Mouse (Mus musculus) brown adipose tissue, adult 24 weeks (tissue): ENCODE measurements around the gene Mettl15. TPM values are rescaled to one million over a fixed set of nuclear protein-coding genes. Genes with fewer than 3 reads are reported as not detected.

Experiments
- H3K27ac ChIP-seq: fragments of 200-500 bp; replicated peaks from 2 replicates; pipeline ENCODE4 v1.5.1; 2012; ENCODE audit warnings: low read depth, mild to moderate bottlenecking, low read length
- H3K4me1 ChIP-seq: fragments of 200-500 bp; 2 replicates; pipeline ENCODE4 v1.6.1; 2012; ENCODE audit warnings: low read length, mixed read lengths; ENCODE audit not compliant: control insufficient read depth, insufficient read depth, insufficient read length
- H3K4me3 ChIP-seq: fragments of 200-500 bp; 2 replicates; pipeline ENCODE4 v1.5.1; 2012; ENCODE audit warnings: low read depth, mild to moderate bottlenecking, low read length, moderate library complexity; ENCODE audit not compliant: insufficient read depth
- polyA plus RNA-seq: library from polyadenylated mRNA; stranded (reverse); fragments of >200 nt; gene quantifications from 2 replicates; pipeline ENCODE4 v1.2.4, GENCODE M21; 2012; ENCODE audit not compliant: missing spikeins, insufficient read depth, insufficient read length

Mettl15 gene
- 8.6 and 9.9 TPM in 2 replicates for polyA plus RNA-seq

DNA sequence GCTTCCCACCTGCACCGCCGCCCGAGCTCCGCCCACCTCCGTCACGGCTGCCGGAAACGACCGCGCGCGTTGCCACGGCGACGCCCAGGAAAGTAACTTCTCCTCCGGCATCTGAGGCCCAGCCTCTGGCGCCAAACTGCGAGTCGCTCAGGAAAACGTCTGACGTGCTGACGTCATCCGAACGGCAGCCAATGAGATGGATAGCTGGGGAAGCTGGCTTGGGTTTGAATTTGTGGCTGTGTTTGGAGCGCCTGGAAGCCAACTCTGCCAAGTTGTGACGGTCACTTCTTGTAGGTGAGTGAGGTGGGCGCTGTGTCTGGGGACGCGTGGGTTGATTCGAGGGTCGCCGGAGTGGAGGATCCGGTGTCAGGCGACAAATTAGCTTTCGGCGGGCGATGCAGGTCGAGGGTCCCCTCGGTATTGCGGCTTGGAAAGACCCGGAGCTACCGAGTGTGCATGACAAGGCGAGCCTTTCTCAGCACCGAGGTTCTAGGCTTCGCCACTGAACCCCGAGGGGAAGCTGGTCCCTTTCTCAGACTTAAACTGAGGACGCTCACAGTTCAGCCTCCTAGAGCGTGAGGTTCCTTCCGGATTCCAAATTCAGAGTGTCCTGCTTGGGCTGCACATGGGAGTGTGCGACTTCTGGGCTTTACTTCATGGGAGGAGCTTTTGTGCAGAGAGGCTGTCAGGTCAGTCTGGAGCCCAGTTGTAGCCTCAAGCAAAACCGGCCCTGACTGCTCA lies at the start of gene Mettl15, which contains the start of gene Kif18a:
Mettl15 (minus strand) TSS at position 149 of the 741 bp plus-strand sequence.
Kif18a (plus strand) TSS at position 139 of the 741 bp plus-strand sequence.
- H3K4me1 ChIP-seq, result no peaks in the 10 kb centered on the region
- H3K4me3 ChIP-seq, result peak within 1 kb of the TSS; percentile 82
- 0 out of 2 replicates have a peak within 1 kb of the TSS, but pooled peaks have one; percentile 26 for H3K27ac ChIP-seq

DNA sequence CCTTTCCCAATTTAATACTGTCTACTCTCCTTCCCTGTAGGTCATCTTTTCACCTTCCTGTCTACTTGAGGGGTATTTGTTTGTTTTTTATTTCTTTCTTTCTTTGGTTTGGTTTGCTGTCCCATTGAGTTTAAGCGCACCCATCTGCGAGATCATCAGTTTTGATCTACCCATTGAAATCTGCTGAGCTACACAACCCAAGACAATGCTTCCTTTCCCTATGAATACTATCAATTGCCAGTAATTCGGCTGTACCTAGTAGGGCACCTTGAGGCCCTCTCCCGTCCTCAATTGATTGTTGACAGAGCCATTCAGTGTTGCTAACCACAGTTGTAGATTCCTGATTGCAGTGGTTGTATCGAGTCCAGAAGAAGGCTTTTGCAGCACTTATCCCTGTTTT lies 30.8 kb upstream of the Mettl15 start:
- no peak overlapping the region for H3K27ac ChIP-seq

DNA sequence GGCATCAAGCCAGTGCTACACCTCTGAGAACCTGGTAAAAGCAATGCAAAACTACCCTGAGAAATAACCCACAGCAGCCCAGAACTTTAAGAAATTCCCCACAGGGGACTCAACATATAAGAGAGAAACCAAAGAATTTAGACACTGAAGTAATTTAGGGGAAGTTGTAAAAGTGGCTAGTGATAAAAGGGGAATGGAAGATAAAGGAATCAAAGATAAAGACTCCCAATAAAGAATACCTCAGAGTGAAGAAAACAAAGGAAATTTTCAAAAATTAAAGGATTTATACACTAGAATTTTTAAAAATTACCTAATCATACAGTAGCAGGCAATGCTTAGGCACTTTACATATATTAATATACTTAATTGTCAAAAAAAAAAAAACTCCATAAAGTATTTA lies 23.1 kb upstream of the Mettl15 start:
- no peak overlapping the region for H3K4me3 ChIP-seq
- no peak overlapping the region for H3K27ac ChIP-seq
- no peaks in the 10 kb centered on the region for H3K4me1 ChIP-seq

More for the DNA sequence above, 30.8 kb upstream of the Mettl15 start:
- H3K4me3 ChIP-seq, result no peak overlapping the region
- no peaks in the 10 kb centered on the region for H3K4me1 ChIP-seq

DNA sequence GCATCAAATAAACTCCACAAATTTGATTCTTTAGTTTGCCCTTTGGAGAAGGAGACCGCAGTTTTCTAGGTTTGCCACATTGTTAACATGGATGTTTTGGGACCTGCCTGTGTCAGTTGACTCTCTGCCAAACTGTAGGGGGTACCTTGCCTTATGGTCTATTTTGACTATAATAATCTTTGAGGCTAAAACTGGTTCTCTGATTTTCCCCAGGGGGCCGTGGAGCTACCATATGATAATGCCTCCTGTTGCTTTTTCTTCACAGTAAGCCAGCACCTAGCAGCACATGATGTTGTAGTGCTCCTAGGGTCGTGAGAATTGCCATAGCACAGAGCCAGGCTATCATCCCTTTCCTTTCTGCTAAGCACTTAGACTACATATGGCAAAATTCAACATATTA lies 21.7 kb upstream of the Mettl15 start:
- no peaks in the 10 kb centered on the region for H3K4me1 ChIP-seq
- no peak overlapping the region for H3K27ac ChIP-seq
- H3K4me3 ChIP-seq, result no peak overlapping the region

DNA sequence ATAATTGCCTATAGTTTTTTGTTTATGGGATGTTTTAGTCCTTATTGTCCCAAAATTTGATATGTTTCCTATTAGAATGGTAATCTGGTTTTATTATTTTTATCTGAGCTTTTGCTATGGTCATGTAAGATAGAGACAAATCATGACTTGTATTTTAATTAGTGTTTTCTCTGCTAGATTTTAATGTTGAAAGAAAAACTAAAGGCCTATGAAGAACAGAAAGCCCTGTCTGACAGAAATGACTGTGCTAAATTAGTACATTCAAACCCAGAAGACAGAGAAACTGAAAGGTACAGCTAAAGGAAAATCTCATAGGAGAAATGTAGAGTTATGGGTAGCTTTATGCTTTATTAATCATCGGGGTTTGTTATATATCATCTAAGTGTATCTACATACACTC lies 17.6 kb upstream of the Mettl15 start:
- no peaks in the 10 kb centered on the region for H3K4me1 ChIP-seq
- H3K27ac ChIP-seq, result no peak overlapping the region
- H3K4me3 ChIP-seq, result no peak overlapping the region

DNA sequence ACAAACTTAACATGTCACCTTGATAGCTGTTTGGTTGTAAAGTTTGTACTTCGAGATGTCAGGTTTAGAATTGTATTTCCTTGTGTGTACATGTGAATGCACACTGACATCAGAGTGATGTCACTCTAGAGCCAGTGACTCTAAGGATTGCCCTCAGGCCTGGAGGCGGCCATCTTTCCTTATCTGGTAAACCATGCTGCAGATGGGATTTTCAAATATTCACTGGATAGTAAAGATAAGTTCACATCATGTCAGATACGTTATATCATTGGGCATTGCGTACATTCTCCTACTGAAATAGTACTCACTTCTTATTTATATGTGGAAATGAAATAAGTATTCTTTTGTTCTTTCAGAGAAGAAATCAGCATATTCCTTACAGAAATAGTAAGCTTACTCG lies 15.7 kb upstream of the Mettl15 start:
- H3K4me3 ChIP-seq, result no peak overlapping the region
- H3K27ac ChIP-seq, result no peak overlapping the region
- H3K4me1 ChIP-seq, result no peaks in the 10 kb centered on the region

DNA sequence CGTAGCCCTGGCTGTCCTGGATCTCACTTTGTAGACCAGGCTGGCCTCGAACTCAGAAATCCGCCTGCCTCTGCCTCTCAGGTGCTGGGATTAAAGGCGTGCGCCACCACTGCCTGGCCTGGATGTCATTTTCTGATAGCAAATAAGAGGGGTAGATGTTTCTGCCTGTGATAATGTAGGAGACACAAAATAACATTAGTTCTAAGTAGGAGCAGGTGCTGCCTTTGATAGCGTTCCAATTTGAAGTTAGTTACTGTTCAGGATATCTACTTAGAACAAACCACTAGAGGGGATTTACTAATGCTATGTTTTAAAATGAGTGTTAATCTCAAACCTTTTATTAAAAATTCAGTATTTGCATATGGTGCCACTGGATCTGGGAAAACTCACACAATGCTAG lies 8.8 kb upstream of the Mettl15 start:
- Histone ChIP-seq H3K27ac (no peak overlapping the region), H3K4me1 (no peaks in the 10 kb centered on the region), H3K4me3 (no peak overlapping the region)

DNA sequence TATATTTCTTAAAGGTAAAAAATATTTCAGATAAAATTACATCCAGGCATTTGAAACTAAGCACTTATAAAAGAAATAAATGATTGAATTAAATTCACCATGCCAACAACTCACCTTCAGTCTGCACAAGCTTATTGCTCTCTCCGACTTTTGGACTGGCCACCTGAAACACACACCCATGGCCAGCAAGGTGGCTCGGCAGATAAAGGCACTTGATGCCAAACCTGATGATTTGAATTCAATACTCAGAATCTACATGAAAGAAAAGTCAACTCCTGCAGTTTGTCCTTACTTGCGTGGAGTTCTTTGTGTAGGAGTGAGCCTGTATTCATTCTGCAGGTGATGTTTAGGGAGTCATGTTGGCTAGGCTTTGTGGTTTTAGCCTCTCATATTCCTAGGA lies 3.6 kb upstream of the Mettl15 start:
- Histone ChIP-seq H3K4me1 (no peaks in the 10 kb centered on the region), H3K27ac (no peak overlapping the region), H3K4me3 (no peak overlapping the region)

DNA sequence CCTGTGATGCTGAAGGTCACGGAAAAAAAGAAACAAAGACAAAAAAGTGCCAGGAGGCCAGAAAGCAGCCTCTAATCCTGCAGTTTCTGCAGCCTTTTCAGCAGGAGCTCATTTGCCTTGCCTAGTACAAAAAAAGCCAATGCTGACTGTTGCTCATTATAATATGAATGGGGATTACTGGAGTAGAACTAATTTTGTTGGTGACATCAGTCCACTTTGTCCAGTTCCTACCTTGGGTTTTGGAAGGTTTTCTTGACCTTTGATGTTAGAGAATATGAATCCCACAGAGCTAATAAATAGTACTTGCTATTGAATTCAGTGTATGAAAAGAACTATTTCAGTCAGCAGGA lies 768 bp upstream of the Mettl15 start:
- Histone ChIP-seq H3K4me1 (no peaks in the 10 kb centered on the region), H3K27ac (no peak overlapping the region), H3K4me3 (peak overlapping the region; percentile 82)

DNA sequence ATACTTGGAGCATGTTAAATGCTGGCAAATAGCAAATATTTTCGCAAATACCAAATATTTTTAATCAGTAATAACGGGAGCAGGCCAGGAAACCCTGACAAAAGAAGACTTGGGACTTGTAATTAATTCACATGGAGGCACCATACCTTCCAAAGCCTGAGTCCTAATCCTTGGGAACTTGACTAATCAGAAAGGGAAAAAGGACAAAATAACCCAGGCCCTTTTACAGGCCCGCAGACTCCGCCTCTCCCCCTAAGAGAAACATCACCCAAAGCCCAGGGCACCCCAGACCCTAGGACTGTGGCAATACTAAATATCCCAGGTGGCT lies 312 bp downstream of the Mettl15 start:
- no peaks in the 10 kb centered on the region for H3K4me1 ChIP-seq
- peak overlapping the region; percentile 61 for H3K4me3 ChIP-seq
- no peak overlapping the region for H3K27ac ChIP-seq

DNA sequence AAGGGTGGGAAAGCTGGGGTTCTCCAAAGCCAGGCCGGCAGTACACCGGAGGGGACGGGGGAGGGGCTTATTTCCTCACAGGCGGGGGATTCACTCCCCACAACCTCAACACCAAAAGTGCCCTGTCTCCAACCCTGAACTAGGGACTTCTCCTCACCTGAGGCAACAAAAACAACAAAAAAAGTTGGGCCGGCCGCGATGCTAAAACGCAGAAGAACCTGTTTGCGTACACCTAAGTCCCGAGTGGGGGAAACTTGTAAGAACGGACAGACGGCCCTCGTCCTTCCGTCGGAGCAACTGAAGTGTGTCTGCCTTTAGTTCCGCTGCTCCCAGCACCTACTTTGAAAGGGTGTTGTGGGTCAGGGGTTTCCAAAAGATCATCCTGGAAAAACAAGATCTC lies 2.5 kb downstream of the Mettl15 start:
- Histone ChIP-seq H3K27ac (peak overlapping the region; percentile 76), H3K4me1 (no peaks in the 10 kb centered on the region), H3K4me3 (peak overlapping the region; percentile 75)

DNA sequence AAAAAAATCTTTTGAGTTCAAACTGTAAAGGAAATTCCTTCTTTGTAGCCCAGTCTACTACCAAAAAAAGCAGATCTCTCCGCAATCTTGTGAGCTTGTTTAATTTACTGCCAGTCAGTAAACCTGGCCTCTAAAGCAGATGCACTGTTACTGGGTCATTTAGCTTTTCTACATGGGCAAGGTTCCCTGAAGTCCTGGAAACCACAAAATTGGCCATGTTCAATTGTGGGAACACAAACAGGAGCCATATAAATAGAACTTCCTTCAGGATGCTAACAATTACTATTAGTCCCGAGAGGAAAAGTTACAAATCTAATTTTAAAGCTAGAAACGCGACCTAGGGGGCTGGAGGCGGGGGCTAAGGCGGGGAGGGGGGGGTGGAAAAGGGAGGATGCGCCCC lies 3.0 kb downstream of the Mettl15 start:
- Histone ChIP-seq H3K27ac (peak overlapping the region; percentile 76), H3K4me3 (peak overlapping the region; percentile 75), H3K4me1 (no peaks in the 10 kb centered on the region)

DNA sequence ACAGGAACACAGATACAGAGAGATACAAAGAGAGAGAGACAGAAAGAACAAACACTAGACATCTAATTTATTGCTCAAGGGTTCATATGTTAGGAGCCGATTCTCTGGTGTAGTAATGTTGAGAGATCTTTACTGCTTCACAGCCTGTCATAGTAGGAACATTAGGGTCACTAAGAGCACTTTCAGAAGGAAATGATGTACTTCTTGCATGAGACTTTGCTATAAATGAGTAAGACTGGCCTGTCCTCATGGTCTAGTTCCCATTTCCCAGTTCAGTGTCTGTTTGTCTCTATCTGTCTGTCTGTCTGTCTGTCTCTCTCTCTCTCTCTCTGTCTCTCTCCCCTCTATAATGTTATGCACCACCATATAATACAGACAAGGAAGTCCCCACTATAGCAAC lies 7.5 kb downstream of the Mettl15 start:
- Histone ChIP-seq H3K4me1 (no peaks in the 10 kb centered on the region), H3K4me3 (no peak overlapping the region), H3K27ac (no peak overlapping the region)

DNA sequence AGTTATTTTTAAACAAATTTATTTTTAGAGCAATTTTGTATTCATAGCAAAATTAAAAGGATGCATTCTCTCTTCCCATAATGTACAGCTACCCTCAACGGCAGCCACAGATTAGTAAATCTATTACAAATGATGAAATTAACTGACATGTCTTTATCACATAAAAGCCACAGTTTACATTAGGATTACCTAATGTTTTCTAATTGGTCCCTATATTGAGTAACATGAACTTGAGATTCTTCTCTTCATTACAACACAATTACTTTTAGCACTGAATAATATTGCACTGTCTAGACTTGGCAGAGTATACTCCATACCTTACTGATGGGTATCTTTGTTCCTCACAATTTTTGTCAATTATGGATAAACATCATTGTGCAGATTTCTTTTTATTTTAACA lies 17.8 kb downstream of the Mettl15 start:
- H3K4me1 ChIP-seq, result no peaks in the 10 kb centered on the region
- H3K27ac ChIP-seq, result no peak overlapping the region
- no peak overlapping the region for H3K4me3 ChIP-seq

DNA sequence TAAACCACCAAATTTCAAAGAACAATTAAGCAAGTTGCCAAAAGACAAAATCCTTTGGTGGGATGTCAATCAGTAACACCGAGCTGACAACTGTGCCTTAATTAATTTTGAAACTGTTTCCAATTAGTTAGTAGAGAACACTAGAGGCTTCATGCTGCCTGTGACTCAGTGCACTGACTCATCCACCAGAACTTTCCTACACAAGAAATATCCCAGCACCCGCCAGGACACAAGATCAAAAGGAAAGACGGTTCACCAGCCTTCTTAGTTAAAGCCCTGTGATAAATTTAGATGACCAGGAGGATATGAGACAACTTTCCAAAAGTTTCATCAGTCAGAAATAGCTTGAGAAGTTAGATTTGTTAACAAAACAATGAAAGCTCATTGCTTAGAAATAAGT lies 38.6 kb downstream of the Mettl15 start:
- Histone ChIP-seq H3K27ac (no peak overlapping the region), H3K4me1 (no peaks in the 10 kb centered on the region), H3K4me3 (no peak overlapping the region)

DNA sequence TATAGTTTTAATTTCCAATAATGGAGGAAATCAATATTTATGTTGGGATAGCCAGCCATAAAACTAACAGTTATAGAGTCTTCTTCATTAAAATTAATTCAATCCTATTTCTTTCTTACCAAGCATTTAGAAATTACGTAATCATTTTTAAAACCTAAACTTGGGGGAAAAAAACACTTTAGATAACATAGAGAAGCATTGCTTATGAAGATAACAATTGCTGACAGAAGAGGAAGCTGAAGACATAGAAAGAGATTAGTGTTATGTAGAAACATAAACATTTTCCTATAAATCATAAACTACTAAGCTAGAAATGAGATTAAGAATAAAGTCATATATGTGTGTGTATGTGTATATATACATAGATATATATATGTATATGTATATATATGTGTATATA lies 44.8 kb downstream of the Mettl15 start:
- Histone ChIP-seq H3K4me3 (no peak overlapping the region), H3K27ac (no peak overlapping the region)

More for the DNA sequence above, 44.8 kb downstream of the Mettl15 start:
- H3K4me1 ChIP-seq, result no peaks in the 10 kb centered on the region
